Mouse (Mus musculus) CH12F3 (cell line): ENCODE data around the gene Pde4d.

Source experiments
- in situ Hi-C: fragments of 300-500 bp; cut with MboI; formaldehyde crosslinking; loops from 2 replicates; pipeline ENCODE4 v1.14.3; 2020; ENCODE audit warnings: low sequenced_read_pairs

The Pde4d gene

DNA sequence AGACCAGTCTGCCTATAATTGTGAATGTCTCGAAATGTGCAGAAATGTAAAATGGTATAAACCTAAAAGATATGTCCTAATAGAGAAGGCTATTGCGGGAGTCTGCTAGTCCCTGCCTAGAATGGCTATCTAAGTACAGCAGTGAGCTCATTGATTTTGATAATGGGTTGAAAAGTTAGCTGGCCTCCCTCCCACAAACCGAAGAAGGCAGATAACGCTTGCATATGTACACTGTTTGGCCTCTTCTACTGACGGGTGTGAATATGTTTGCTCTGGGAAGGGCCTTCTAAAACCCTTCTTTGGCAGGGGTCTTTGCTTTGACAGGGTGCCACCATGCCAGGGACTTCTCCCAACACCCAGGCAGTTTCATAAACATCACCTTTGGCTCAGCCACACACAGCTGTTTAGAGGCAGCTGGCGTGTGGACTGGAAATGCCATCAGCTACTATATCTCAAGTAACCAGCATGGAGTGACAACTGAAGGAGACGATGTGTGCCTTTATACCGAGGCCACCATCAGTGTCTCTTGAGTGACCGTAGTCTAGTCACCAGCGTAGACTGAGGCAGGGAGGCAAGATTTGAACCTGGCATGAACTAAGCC, 1216.2 kb downstream of the Pde4d start:
- in situ Hi-C loops = no loop called here

DNA sequence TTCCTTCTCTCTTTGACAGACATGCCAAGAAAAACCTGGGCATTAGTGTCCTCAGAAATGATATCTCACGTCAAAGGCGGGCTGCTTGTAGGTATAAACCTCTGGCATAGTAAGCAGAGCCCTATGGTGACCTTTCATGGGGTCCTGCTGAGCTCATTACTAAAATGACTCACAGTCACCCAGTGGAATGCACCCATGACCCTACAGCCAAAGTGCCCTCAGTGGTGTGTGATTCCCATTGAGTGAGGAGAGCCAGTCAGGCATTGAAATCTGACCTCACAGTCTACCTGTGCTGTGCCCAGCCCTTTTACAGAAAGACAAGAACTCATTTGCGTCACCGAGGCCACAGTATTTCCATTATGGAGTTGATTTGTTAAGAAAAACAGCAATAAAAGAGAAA, 1220.2 kb downstream of the Pde4d start:
- in situ Hi-C loops = no loop called here

DNA sequence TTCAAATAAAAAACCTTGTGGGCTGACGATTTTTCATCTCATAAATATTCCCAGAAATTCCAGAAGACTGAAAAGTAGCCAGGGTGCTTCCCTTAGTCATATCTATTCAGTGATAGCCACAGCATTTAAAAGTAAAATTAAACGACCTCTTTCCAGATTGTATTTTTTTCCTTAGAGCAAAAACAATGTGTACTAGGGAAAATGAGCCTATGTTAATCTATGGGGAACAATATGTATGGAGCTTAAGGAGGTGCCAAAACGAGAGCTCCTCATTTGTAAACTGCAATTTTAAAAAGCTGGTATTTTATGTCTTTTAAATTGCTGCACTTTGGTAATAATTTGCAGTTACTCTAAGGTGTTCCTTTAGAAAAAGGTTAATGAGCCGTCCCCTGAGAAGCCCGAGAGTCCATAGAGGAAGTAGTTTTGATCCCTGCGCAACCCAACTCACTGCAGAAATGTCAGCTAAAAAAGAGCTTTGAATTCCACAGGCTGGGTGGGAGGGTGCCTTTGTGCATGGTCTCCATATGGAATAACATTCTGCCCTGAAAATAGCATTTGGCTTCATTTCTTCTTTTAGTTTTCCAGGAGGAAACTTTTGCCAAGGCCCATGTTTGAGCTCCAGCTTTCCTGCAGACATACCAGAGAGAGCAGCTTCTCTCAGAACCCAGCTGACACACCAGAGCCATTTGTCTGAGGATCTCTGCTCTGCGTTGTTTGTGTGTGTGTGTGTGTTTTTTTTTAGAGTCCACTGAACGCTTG, 1222.0 kb downstream of the Pde4d start:
- in situ Hi-C loops = no loop called here

DNA sequence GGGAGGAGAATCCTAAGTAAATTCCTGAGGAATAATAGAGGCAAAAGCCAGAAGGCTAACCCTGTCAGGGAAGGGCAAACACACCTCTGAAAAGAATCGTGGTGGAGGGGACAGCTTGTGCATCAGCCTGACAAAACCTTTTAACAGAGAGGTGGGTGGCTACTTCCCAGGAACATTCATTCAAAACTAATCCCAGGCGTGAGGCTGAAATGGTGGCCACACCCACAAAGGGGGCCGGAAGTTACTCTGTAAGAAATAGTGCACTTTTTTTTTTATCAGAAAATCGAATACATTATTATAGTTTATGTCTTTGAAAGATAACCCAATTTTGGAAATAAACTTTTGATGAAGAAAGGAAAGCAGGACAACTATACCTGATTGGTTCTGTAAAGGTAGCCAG, 1227.3 kb downstream of the Pde4d start:
- in situ Hi-C loops = no loop called here

DNA sequence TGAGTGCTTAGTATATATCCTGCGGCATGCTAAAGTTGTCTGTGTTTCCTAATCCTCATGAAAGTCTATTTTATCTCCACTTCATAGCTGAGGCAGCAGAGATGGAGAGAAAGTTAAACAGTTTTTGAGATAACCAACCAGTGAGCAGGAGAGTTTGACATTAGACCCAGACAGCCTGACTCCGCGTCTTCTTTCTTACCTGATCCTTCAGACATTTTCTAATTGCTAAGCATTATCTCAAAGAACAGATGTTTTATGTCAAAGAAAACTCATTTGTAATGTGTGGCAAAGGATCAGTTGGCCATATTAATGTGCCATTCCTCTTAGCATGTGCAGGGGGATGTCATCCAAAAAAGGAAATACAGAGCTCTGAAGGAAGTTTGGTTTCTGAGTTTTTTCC, 1227.9 kb downstream of the Pde4d start:
- in situ Hi-C loops = no loop called here

DNA sequence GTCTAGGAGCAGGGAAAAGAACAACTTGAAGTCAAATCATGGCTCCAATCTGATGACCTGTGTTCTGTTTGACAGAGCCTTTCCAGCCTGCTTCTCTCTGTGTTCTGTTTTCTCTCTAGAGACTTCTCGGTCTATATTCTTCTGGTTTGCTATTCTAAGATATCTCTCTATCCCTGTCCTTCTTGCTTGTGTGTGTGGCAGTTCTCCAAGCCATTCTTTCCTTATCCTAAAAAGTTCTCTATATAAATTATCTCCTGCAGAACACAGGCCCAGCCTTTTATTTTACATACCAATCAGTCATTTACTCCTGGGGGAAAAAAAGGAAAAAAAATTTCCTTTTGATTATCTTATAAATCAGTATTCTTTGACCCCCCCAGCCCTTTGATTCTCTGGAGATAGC, 1229.2 kb downstream of the Pde4d start:
- in situ Hi-C loops = no loop called here

DNA sequence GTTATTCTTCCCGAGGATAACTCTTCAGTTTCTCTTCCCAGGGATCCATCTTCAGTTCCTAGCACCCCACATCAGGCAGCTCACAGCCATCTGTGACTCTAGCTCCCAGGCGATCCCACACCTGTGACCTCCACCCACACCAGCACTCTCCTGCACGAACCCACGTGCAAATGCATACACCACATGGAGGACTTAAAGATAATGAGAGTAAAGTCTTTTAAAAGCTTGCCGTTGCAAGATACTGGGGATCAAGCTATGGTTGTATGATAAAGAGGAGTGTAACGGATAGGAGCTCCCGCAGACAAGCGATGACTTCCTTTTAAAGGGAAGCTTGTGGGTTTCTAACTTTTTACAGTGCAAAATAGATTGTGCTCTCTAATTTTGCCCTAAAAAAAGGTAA, 1230.5 kb downstream of the Pde4d start:
- in situ Hi-C loops = no loop called here

DNA sequence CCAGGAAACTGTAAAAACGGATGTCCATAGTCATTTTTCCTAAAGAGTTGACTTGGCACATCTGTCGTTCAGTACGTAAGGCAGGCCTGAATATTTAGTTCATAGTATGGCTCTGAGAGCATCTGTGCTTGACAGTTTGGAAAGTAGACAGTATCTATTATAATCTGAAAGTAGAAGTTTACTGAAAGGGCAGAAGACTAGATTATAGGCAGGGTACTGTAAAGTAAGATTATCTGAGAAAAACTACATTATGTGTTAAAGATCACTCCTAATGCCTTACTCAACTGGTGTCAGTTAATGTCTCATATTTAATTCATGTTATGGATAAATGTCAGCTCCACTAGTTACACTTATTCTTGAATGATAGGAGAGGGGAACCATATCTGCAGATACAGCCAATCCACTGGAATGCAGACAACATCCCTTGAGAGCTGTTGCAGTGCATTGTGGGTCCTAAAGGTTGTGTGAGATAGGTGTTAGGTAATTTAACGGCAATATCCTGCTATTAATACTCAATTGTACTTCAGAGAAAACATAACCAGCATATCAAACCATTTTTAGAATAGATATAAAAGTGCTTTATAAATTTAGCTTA, 1232.0 kb downstream of the Pde4d start:
- in situ Hi-C loops = no loop called here

DNA sequence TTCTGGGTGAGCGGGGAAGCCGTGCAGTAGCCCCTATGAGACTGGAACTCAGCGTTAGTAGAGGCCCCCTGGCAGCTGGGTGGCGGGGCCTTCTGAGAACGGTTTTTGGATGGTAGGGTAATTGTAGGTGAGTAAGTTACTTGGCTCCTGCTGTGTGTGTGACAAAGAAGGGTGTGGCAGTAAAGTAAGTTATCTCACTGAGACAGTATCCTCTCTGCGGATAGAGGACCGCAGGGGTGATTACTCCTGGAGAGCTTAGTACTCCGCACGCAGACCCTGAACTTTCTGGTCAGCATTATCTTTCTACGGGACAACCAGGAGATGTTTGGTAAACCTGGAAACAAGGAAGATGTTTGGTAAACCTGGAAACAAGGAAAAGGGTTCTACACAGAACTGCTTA, 1233.3 kb downstream of the Pde4d start:
- in situ Hi-C loops = no loop called here

DNA sequence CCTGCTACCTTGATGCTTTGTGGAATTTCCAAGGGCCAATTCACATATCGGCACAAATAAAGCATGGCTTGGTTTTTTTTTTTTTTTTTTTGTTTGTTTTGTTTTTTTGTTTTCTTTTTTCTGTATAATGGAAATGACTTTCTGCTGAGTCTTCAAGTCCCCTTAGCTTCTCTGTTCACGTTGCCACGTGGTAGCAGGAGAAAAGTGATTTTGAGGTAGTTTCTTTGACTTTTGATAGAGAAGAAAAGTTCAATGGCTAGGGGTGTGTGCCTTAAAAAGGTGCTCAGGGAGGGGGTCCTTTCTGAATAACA, 1235.2 kb downstream of the Pde4d start:
- in situ Hi-C loops = no loop called here

DNA sequence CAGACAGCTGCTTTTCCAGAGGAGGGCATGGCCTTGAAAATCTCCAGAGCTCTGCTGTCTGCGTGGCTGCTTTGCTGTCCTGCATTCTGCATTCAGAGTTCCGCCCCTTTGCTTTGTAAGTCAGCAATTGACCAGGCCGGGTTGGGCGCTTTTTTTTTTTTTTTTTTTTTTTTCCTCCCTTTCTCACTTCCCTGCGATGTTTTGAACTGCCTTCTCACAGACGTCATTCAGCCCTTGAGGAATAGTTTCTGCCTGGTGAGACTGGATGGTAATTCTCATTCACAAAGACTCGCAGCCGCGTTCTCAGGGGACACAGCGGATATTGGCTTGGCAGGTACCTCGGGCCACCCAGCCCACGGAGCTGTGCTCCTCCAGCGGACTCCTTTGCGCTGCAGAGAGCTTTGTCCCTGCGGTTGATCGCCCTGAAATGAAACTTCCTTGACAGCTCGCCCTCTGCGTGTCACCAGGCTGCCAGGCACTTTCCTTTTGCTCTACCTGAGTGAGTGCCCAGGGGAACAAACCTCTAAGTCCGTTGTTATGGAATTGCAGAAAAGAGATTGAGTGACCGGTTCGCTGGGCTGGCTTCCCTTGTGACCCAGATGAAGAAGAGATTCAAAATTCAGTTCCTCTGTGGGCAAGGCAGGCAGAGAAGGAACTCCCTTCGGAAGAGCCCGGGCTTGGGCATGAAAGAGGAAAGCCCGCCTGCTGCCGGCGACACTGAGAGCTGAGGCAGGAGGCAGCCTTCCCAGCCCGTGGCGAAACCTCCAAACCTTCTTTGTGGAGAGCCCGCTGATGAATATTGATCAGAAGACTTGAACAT, 1235.8 kb downstream of the Pde4d start:
- in situ Hi-C loops = no loop called here

DNA sequence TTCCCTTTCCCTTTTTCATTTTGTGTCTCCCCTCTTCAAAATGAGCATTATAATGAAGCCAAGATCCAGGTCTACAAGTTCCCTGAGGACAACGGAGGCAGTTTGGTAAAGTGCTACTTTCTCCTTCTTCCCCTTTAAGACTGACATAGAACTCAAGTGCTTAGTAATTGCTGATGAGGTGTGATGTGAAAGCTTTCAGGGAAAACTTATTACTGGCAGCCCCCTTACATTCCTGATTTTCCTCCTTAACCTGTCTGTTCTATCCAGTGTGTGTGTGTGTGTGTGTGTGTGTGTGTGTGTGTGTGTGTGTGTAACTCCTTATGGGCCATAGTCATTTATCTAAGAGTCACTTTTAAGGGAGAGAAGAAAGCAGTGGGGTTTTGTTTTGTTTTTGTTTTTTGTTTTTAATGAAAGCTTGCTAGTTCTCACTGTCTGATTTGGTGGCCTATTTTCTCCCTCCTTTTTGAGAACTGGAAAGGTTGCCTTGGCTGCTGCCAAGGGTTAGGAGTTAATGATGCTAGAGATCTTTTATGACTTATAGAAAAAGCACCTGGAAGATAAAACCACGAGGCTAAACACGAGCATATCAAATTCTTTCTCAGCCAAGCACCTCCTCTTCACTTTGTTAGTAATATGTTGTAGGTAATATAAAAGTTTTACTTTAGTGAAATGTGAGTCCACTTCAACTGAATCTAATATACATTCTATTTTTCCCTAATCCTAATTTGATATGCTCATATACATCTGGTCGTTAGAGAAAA, 1236.5 kb downstream of the Pde4d start:
- in situ Hi-C loops = no loop called here

DNA sequence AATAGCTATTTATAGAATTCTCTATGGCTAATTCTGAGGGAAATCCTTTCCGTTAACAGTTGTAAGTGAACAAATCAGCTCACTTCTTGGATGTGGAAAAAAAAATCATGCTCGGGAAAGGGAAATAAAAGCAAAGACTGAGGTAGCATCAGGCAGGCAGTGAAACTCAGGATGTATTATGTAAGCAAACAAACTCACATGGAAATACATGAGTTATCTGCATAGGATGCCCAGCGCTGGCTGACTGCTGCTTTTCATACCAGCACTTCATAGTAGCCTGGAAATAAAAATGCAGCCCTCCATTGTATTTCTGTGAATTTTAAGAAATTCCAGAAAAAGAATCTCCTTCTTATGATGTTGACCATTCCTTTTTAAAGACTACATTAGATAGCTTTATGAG, 1237.2 kb downstream of the Pde4d start:
- in situ Hi-C loops = no loop called here

DNA sequence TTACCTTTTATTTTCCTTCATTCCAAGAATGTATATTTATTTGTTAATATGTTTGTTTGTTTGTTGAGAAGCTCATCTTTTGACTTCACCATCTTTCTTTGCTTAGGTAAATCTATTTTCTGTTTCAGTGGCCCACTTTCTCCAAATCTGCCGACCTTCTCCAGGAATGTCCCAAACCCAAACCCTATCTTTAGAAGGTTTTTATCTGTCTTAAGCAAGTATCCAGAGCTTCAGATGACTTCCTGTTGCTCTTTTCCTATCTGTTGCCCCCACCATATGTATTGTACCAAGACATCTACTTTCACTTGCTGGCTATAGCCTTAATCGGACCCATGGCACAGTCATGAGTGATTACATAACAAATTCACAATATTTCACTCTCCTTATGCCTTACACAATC, 1238.4 kb downstream of the Pde4d start:
- in situ Hi-C loops = no loop called here

DNA sequence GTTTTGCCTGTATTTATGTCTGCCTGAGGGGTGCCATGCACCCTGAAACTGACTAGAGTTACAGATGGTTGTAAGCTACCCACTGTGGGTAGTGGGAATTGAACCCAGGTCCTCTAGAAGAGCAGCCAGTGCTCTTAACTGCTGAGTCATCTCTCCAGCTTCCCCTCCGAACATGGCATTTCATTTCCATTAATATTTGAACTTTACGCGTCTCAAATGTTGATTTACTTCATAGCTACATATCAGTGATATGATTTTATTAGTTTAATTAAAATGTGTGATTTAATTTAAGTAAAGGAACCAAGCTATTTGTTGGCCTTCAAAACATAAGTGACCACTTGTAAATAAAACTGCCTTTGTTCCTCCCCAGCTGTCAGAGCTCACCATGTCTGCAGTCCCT, 1239.4 kb downstream of the Pde4d start:
- in situ Hi-C loops = no loop called here

DNA sequence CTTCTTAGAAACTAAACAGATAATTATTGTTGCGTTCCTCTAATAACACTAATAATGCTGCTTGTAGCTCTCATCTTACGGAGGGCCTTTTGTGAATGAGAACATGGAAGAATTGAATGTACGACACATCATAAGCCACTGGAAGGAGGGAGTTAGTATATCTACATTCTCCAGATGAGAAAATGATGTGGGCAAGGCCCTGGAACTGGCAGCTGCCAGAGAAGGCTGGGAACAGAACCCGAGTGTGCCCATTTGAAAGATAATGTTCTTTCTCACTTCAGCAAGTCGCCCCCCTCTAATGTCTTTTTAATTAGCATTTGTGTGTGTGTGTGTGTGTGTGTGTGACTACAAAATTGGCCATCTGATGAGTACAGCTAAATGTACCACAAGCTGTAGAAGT, 1240.8 kb downstream of the Pde4d start:
- in situ Hi-C loops = no loop called here

DNA sequence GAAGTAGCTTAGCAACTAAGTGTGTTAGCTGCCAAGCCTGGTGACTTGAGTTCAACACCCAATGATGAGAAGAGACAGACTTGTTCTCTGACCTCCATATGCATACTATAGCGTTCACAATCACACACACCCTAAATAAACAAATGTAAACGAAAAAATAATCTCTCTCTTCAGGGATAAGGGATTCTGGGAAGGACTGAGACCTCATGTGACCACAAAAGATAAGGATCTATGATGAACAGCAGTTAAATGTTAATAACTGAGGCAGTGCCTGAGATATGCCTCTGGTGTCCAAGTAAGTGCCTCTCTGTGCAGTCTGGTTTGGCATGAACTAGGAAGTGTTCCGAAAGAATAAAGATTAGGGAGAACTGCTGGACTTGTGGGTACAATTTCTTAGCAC, 1243.1 kb downstream of the Pde4d start:
- in situ Hi-C loops = no loop called here

DNA sequence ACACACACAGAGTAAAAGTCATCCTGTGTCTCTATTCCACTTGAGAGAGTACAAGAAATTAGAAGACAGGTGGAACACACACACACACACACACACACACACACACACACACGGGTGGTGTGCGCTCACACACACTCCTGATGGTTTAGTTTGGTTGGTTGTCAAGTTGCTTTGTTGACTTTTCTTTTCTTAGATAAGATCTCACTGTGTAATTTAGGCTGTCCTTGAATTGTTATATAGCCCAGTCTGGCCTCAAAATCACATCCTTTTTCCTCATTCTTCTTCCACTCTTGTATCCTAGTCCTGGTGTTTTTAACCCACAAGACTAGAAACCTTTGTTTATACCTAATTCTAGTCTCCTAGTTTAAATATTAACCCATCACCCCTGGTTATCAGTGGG, 1244.0 kb downstream of the Pde4d start:
- in situ Hi-C loops = no loop called here

DNA sequence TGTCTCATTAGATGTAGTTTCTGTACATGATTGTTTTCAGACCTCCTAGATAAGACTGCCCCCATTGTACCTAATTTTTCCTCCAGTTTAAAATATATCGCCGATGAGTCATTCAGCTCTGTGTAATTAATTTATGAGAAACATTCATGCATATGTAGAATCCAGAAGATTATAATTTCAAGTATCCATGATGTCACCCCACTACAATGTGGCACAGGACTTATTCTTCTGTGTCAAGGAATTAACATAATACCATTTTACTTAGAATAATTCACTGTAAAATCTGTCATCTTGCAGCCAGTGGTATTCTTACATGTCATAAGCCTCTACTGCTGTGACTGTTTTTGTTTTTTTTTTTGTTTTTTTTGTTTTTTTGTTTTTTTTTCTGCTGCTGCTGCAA, 1244.5 kb downstream of the Pde4d start:
- in situ Hi-C loops = no loop called here

DNA sequence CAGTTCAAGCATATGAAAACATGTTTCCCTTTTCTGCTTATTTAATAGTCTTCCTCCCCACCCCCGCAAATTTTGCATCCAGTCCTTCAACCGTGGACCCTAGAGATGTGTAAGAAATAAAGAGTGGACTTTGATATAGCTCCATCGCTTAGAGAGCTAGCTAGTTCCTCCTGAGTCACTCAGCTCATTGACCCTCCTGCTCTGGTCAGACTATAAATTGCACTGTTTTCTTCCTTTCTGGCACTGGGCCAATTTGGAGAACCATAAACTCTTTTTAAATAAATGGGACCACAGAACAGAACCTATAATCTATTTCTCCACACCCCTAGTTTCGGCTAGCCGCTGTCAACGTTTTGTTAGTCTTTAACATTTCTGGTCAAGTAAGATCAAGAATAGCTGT, 1245.3 kb downstream of the Pde4d start:
- in situ Hi-C loops = no loop called here

DNA sequence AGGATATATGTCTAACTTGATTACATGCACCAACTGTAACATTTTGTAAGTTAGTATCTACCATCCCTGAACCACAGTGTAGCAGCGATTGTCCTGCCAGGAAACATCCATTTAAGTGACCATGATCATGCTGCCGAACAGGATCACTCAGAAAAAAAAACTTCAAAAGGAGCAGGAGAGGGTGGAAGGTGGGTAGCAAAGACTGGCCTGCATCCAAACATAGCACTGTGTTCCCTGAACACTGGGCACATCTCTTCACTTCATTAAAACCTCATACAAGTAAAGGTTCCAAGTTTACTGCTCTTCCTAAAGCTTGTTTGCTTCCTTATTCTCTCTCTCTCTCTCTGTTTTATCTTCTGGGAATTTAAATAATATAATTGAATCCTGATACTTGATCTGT, 1256.4 kb downstream of the Pde4d start:
- in situ Hi-C loops = no loop called here
